Mouse (Mus musculus): ENCODE results near the gene Vmn1r239-ps.
"Not testable (repeated sequence)": the region's sequence is repeated elsewhere in the genome, so short reads cannot be mapped to it uniquely, and the experiment has no call there.

Vmn1r239-ps gene

DNA sequence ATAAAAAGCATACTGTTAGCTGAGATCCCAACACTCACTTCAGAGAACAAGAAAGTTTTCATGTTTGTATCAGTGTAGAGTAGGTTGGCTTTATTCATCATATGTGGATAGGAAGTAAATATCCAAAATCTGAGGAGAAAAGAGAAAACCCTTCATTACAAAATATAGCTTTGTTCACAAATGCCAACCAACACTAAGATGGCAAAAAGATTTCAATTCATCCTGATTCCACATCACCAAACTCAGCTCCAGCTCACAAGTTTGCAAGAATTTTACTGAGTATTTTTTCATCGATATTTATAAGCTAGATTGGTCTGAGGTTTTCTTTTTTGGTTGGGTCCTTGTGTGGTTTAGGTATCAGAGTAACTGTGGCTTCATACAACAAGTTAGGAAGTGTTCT is at the start of gene Vmn1r239-ps:
Gene Vmn1r239-ps, minus strand, starts transcription at position 101 of the 400 bp plus-strand sequence.
- not testable (repeated sequence) for DNase-seq (ENCODE audit: low spot score)

GRCm38 (mm10) chrX:147489551-147489950 is 36.0 kb upstream of the Vmn1r239-ps start:
- DNase-seq (ENCODE audit: low spot score), result no peak

GRCm38 (mm10) chrX:147443386-147443785 is 10.1 kb downstream of the Vmn1r239-ps start:
- no peak for DNase-seq (ENCODE audit: low spot score)

GRCm38 (mm10) chrX:147435400-147435799 is 18.1 kb downstream of the Vmn1r239-ps start:
- DNase-seq (ENCODE audit: low spot score), result no peak

DNA sequence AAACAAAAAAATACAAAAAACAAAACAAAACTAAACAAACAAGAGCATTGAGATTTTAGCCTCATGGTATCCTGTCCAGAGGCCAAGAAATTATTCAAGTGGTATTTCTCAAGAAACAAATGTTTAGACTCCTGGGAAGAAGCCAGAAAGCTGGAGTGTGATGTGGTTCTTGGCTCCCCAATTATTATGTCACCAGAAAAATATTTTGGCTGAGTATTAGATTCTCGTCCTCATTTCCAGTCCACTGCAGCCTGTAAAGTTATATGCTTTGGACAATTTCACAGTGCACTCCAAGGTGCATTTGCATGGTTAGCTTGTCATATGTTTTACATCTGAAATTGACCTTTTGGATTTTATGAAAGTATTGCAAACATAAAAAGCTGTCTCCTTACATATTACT is 23.8 kb downstream of the Vmn1r239-ps start:
- no peak for DNase-seq (ENCODE audit: low spot score)

DNA sequence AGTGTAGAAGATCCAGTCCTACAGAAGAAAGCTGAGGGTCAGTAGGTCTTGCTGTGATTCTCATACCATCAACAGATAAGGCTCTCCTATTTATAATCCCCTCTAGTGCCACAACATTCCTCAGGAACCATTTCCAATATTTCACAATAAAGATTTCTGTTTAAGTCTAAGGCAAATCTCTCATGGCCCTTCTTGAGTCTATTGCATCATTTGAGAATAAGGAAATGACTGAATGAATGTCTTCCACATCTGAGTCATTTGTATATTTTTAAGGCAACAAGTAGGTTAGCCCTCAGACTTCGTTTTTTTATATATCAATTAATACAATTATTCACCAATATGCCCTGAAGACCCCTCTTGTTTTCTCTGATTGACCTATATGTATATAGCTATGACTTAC is 24.4 kb downstream of the Vmn1r239-ps start, which contains the start of gene Il13ra2:
Gene Il13ra2, minus strand, starts transcription at position 64 of the 400 bp plus-strand sequence.
- DNase-seq (ENCODE audit: low spot score), result no peak

Measured in retina, embryonic 14.5 days (tissue).